Mouse (Mus musculus): ENCODE data around the gene Gpx5.

Gene Gpx5

GRCm38 (mm10) chr13:21292631-21293030 lies at the start of gene Gpx5:
Gpx5 (minus strand) TSS chr13:21292731.
- no peak for DNase-seq (ENCODE audit: low spot score)

GRCm38 (mm10) chr13:21327424-21327823 lies 34.9 kb upstream of the Gpx5 start:
- no peak for DNase-seq (ENCODE audit: low spot score)

DNA sequence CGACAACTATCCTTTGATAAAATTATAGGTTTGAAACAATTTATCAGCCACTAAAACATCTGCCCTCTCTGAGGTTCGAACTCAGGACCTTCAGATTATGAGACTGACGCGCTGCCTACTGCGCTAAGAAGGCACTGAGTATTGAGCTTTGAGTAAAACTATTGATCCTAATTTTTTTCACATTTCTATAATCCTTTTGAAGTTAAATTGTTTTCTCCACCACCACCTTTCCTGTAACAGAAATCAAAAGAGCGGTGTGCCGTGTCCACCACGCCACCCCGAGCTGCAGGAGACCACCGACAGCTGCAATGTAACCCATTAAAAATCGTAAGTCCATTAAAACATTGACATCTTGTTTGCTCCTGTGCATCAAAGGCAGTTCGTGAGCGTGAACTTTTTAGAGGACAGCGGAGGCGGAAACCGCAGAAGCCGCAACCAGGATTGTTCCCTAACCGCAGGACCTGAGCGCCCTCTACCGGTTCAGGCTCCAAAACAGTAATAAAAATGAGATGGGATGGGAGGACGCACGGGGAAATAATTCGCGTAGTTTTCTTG lies 34.2 kb upstream of the Gpx5 start:
- DNase-seq (ENCODE audit: low spot score), result peak; percentile 50

DNA sequence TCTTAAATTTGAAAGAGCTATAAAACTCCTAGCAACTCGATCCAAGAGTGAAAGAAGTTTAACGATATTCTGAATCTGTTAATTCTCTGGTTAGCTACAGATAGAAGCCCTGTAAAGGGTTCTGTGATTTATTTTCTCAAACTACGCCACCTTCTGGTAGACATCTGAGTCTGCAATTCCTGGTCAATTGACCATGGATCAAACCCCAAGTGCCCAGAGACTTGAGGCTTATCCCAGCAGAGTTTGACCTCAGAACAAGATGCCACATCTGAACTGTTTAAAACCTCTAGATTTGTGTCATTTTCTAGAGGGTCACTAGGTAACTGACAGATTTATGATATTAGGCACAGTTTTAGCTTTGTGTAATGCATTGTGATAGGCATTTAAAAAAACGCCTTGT lies 33.7 kb upstream of the Gpx5 start:
- no peak for DNase-seq (ENCODE audit: low spot score)

DNA sequence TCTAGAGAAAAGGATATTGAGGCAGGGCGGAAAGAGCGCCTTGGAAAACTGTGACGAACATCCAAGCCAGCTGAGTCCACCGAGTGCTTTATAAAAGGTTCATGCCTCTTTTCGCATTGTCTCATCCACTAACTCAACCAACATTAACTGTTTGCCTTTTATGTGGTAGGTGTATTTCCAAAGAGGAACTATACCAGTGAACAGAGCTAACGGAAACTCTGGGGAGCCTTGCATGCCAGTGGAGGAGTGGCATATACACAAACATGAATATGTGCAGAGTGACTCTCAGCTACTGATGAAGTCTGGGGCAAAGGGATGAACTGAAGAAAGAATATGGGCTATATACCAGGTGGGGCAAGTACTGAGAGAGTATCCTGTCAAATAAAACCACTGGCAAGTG lies 30.9 kb upstream of the Gpx5 start:
- no peak for DNase-seq (ENCODE audit: low spot score)

- DNase-seq (ENCODE audit: low spot score), result no peak
Observed at GRCm38 (mm10) chr13:21322509-21323375, 30.2 kb upstream of the Gpx5 start.

- no peak for DNase-seq (ENCODE audit: low spot score)
Observed at GRCm38 (mm10) chr13:21321890-21322494, 29.5 kb upstream of the Gpx5 start.

- no peak for DNase-seq (ENCODE audit: low spot score)
Observed at GRCm38 (mm10) chr13:21320262-21320661, 27.7 kb upstream of the Gpx5 start.

DNA sequence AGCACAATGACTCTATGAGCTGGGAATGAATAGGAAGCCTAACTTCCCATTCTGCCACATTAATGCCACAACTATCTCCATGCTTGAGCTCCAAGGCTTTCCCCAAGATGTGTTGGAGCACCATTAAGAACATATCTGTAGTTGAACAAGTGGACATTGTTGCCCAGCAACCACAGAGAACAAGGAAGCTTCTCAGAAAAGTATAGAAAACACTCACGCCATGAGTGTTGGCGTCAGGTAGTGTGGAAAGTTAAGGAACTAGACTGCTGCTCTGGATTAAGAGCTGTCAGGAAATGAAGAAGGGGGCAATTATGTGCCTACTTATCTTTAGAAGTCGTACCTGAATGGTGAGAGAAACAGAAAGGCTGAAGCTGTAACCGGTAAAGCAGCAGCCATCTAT lies 21.4 kb upstream of the Gpx5 start:
- no peak for DNase-seq (ENCODE audit: low spot score)

DNA sequence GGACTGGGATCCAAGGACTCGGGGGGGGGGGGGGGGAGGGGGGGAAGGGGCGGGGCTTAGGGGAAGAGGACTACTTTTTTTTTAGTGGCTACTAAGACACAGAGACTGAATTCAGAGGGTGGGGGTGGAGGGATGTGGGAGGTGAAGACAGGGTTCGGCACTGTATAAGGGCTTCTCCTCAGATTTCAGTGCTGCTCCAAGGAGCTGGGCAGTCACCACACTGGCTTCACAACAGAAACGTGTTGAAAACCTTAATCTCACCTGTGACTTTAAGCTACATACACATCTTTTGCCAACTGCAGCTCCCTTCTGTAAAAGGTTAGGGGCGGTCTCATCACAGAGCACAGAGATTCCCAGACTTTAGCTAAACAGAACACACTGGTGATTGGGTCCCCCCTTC lies 20.3 kb upstream of the Gpx5 start:
- no peak for DNase-seq (ENCODE audit: low spot score)

GRCm38 (mm10) chr13:21311926-21312325 lies 19.4 kb upstream of the Gpx5 start, which contains the start of gene Gpx6:
Gpx6 (plus strand) TSS chr13:21312125.
- no peak for DNase-seq (ENCODE audit: low spot score)

GRCm38 (mm10) chr13:21309788-21310187 lies 17.3 kb upstream of the Gpx5 start:
- no peak for DNase-seq (ENCODE audit: low spot score)

DNA sequence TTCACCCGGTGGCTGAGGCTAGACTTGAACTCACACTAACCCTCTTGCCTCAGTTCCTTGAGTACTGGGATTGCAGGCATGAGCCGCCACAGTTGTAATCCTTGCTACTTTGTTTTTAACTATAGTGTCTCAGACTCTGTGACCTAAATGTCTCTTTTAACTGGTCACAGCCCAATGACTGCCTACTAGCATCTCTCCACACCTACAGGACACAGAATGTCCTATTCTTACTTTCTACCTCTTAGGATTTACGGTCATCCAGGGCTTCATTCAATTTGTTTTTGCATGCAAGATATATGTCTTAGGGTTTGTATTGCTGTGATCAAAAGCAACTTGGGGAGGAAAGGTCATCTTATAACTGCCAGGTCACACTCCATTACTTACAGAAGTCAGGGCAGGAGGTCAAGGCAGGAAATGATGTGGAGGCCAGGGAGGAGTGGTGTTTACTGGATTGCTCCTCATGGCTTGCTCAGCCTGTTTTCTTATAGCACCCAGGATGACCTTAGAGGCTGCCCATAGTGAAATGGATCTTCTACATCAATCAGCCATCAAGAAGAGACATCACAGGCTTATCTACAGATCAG lies 12.0 kb upstream of the Gpx5 start:
- no peak for DNase-seq (ENCODE audit: low spot score)

DNA sequence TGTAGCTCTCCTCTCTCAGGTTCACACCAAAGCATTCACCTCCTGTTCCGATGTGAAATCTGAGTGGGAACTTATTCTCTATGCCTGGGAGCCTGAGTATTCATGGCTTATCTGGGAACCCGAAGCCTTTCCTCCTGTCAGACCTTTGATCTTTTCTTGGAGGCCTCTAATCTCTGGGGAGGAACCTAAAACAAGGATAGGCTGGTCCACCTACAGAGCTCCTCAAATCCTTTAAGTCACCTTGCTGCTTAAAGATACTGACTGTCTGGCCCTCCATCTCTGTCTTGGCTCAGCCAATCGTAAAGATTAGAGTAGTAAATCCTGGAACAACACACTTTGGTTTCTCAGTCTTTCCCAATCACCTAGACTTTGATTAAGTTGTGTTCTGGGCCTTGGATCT lies 6.0 kb upstream of the Gpx5 start:
- no peak for DNase-seq (ENCODE audit: low spot score)

DNA sequence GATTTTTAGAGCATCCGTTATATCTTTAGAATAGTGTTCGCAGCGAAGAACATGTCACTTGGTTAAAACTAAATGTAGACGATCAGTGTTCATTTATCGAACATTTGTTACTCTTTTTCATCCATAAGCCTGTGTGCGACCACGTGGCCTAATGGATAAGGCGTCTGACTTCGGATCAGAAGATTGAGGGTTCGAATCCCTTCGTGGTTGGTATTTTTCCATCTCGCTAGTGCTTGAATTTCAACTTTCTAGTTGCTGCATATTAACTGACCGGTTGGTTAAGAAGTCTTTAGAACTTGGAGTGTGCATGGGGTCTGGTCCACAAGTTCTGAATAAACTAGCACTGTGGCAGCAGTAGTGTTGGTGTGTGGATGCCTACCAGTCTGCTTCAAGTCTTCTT lies 13.0 kb downstream of the Gpx5 start:
- peak; percentile 54 for DNase-seq (ENCODE audit: low spot score)

- DNase-seq (ENCODE audit: low spot score), result no peak
Observed at GRCm38 (mm10) chr13:21279076-21279475, 13.5 kb downstream of the Gpx5 start.

DNA sequence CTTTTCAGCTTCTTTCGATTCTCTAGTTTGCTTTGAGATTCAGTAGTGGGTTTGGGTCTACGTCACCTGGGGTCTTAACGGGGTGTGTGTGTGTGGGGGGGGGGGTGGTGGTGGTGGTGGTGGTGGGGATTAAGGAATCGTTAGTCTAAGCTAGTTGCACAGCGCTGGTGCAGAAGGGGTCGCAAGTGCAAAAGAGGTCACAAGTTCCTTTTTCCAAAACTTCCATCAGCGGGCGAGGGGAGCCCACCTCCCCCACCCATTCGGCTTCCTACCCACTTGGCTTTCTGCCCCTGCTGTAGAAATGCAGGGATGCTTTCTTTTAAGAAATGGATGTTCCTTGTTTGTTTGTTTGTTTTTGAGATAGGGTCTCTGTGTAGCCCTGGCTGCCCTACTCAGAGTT lies 16.0 kb downstream of the Gpx5 start:
- no peak for DNase-seq (ENCODE audit: low spot score)

DNA sequence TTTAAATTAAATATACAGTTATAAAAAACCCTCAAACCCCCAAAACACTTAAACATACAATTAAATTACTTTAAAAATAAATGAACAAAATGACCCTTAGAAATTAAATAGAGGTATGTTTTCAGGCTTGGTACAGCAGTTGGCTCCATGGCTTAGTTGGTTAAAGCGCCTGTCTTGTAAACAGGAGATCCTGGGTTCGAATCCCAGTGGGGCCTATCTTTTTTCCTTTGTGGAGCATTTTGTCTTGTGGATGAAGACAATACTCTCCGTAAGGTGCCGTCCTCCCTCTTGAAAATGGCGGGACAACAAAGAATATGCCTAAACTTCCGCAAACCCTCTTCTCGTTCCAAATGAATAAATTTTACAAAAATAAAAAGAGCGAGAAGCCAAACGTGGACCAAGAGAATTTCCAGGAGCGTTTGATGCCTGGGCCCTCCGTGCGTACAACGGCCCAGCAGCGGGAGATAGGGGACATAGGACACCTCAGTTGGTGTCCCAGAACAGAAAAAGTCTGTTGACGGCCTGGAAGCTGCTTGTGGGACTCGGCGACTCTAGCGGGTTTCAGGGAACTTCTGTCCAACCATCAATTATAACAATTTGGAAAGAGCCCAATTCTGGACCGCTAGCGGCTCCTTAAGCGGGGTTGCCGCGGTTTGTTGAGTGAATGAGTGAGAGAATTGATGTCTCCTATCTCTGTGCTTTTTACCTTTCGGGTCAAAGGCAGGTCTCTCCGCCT lies 16.5 kb downstream of the Gpx5 start:
- DNase-seq (ENCODE audit: low spot score), result peak; percentile 35

DNA sequence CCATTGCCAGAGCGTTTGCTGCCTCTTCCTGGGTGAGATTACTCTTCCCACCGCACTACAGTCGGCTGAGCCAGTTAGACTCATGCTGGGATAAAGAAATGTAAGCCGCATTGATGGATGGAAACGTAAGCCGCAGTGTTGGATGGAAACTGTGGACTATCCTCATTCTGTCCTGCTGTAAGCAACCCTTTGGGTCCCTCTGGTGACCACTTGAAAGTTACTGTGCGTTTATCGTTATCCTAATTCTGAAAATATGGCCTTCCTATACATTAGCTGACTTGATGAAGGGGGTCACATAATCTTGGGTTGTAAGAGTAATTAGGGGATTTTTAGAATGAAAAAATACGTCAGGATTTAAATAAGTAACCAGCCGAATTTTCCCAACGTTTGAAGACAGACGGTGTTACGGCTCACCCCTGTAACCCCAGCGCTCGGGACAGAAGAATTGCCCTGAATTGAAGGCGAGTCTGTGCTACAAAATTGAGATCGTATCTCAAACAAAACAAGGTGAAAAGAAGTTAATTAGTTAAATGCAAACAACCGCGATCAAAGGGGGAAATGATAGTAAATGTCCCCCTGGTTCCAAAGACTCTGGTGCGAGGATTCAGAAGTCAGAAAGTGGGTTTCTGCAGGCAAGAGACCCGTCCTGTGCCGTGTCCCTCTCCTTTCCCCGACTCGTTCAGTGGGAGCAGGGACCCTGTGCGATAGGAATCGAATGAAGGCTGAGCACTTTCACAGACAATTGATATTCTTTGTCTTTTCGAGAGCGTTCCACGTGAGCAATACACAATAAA lies 17.3 kb downstream of the Gpx5 start:
- no peak for DNase-seq (ENCODE audit: low spot score)

DNA sequence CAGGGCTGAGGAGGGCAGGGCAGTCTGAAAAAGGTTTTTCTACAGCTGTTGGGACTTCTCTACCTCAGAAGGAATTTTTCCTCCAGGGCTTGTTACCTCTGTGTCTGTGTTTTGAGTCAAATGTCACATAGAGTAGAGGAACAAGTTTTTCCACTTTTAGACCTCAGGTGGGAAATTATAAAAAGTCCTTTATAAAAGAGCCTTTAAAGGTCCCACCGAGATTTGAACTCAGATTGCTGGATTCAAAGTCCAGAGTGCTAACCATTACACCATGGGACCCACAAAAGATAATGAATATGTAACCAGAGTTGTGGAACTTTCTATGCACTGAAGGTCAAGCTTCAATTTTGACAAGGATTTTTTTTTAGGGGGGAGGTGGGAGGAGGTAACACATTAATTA lies 24.3 kb downstream of the Gpx5 start:
- DNase-seq (ENCODE audit: low spot score), result no peak

GRCm38 (mm10) chr13:21267541-21267940 lies 25.0 kb downstream of the Gpx5 start:
- no peak for DNase-seq (ENCODE audit: low spot score)

Data from ovary, adult 18-20 months (tissue).